Mouse (Mus musculus) heart, embryonic 12.5 days (tissue): ENCODE data around the gene Flrt3. TPM values are rescaled to one million over a fixed set of nuclear protein-coding genes. Genes with fewer than 3 reads are reported as not detected.

Source experiments
- ATAC-seq: fragments of 200-750 bp; cut with Nextera tagmentation; 2 replicates; pipeline ENCODE4 v1.8.0; 2017; ENCODE audit warnings: moderate TSS enrichment, moderate library complexity; ENCODE audit not compliant: insufficient number of reproducible peaks, low FRiP score
- H3K27ac ChIP-seq: fragments of 300-500 bp; sonication (generic); 2 replicates; pipeline ENCODE4 v1.5.1; 2016; ENCODE audit warnings: mild to moderate bottlenecking, moderate library complexity; ENCODE audit not compliant: poor library complexity, severe bottlenecking
- H3K27me3 ChIP-seq: fragments of 300-500 bp; sonication (generic); replicated peaks from 2 replicates; pipeline ENCODE4 v1.6.1; 2016; ENCODE audit warnings: mild to moderate bottlenecking, moderate library complexity
- H3K36me3 ChIP-seq: fragments of 300-500 bp; sonication (generic); 2 replicates; pipeline ENCODE4 v1.6.1; 2016; ENCODE audit warnings: mild to moderate bottlenecking, moderate library complexity
- H3K4me1 ChIP-seq: fragments of 300-500 bp; sonication (generic); replicated peaks from 2 replicates; pipeline ENCODE4 v1.6.1; 2016; ENCODE audit warnings: mild to moderate bottlenecking
- H3K4me2 ChIP-seq: fragments of 300-500 bp; sonication (generic); 2 replicates; pipeline ENCODE4 v1.6.1; 2016; ENCODE audit warnings: mild to moderate bottlenecking, moderate library complexity
- H3K4me3 ChIP-seq: fragments of 300-500 bp; sonication (generic); 2 replicates; pipeline ENCODE4 v1.5.1; 2016; ENCODE audit warnings: mild to moderate bottlenecking
- H3K9ac ChIP-seq: fragments of 300-500 bp; sonication (generic); 2 replicates; pipeline ENCODE4 v1.6.1; 2016; ENCODE audit warnings: mild to moderate bottlenecking, moderate library complexity
- H3K9me3 ChIP-seq: fragments of 300-500 bp; sonication (generic); replicated peaks from 2 replicates; pipeline ENCODE4 v1.6.1; 2016; ENCODE audit warnings: mild to moderate bottlenecking, moderate library complexity
- WGBS: fragments of 180-500 bp; shearing (Covaris S2); methylation state at CpG from one replicate; pipeline ENCODE4 v1.1.7; 2016; 5-methylcytosine and 5-hydroxymethylcytosine counted together
- polyA plus RNA-seq: library from polyadenylated mRNA; unstranded; fragments of >200 nt; fragmentation: Nextera tagmentation; extraction: Ambion mirVana; gene quantifications from 2 replicates; pipeline ENCODE4 v1.2.1, GENCODE M21; 2016

Gene Flrt3
- polyA plus RNA-seq: 37.1 and 40.3 TPM in 2 replicates

DNA sequence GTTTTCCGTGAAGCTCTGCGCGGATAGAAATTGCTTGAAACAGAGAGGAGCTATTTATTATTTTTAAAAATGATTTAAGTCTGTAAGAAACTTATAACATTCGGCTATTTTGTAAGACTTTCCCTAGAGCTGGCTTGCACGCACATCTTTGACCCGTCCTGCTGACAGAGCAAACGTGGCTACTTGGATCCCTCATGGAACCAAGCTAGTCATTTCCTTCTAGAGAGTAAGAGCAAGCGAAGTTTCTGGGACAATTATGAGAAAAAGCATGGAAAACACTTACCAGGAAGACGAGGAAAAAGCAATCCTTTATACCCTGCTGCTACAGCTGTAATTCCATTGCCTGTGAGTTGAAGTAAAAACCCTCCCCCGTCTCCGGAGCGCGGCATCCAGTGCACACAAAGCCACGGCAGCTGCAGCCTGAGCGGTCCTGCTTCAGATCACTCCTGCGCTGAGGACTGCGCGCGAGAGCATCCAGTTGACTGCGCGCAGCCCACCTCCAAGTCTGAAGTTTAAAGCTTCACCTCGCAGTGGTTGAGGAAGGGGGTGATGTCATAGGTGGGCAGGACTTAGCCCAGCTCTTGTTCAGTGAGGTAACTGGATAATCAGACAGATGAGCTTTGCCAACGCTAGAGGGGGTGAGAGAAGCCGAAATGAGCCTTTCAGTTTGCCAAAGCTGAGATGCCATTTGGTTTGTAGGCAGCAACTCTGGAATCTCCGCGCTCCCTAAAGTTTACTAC is at the start of gene Flrt3:
Gene Flrt3, minus strand, starts transcription at position 507 of the 740 bp plus-strand sequence.
- Histone ChIP-seq H3K9me3 (no peaks in the 10 kb centered on the region), H3K4me3 (peak within 1 kb of the TSS; percentile 67), H3K4me1 (peaks cover 11% of the 10 kb centered on the region), H3K27me3 (no peaks in the 10 kb centered on the region), H3K36me3 (no peaks in the 10 kb centered on the region), H3K27ac (peak within 1 kb of the TSS; percentile 73), H3K4me2 (peak within 1 kb of the TSS; percentile 59), H3K9ac (peak within 1 kb of the TSS; percentile 84)
- peak; percentile 97 for ATAC-seq
- WGBS: under 1% methylated on average over 26 of the region's 26 CpGs

DNA sequence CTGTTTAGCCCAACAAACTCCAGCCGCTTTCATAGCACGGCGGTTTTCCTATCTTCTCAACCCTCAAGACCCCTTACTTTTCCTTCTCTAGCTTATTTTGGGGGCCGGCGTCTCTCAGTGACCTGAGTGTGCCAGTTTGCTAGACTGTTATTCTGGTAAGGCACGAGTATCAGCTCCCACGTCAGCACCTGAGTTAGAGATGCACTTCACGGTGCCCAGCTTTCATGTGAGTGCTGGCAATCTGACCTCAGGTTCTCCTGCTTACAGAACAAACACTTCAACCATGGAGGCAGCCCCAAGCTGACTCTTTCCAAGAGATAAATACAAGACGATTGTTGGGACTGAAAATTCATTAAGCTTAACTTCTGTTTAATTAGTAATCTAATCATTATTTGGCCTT is 46.1 kb upstream of the Flrt3 start:
- 36% methylated on average over 9 of the region's 9 CpGs for WGBS
- Histone ChIP-seq H3K4me3 (no peak overlapping the region), H3K9ac (no peak overlapping the region), H3K27ac (no peak overlapping the region), H3K4me1 (no peaks in the 10 kb centered on the region; the same call in 1 of the 2 replicates), H3K36me3 (no peaks in the 10 kb centered on the region), H3K27me3 (no peaks in the 10 kb centered on the region), H3K9me3 (0 out of 2 replicates have a peak, but pooled peaks cover 3% of the 10 kb centered on the region), H3K4me2 (0 out of 2 replicates have a peak overlapping the region, but pooled peaks have one; percentile 24)
- no peak for ATAC-seq

- Histone ChIP-seq H3K27ac (no peak overlapping the region), H3K27me3 (no peaks in the 10 kb centered on the region), H3K9ac (no peak overlapping the region), H3K4me1 (no peaks in the 10 kb centered on the region; the same call in 1 of the 2 replicates), H3K36me3 (no peaks in the 10 kb centered on the region), H3K4me3 (no peak overlapping the region), H3K9me3 (0 out of 2 replicates have a peak, but pooled peaks cover 3% of the 10 kb centered on the region), H3K4me2 (no peak overlapping the region)
- WGBS: 73% methylated on average over 4 of the region's 4 CpGs
- no peak for ATAC-seq
Measured at GRCm38 (mm10) chr2:140715822-140716221, 44.6 kb upstream of the Flrt3 start.

DNA sequence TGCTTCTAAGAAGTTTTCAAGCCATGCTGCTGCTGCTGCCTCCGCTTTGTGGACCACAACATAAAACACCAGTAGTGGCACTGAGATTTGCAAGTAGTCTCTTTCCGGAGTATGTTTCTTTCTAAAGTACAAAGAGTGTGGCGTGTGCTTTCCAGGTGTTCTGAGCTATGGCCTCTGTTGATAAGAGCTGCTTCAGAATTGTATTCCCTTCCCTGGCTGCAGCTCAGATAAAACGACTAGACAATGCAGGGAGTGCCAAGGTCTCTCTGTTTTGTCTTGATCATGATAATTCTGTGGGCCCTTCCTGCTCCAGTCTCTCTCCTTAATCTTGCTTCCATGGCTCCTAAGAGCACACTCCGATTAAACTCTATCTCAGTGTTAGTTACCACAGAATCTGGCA is 36.3 kb upstream of the Flrt3 start:
- WGBS: 51% methylated on average over 5 of the region's 5 CpGs
- Histone ChIP-seq H3K27me3 (no peaks in the 10 kb centered on the region), H3K27ac (no peak overlapping the region), H3K4me3 (no peak overlapping the region), H3K4me1 (peaks cover 14% of the 10 kb centered on the region), H3K9me3 (no peaks in the 10 kb centered on the region), H3K4me2 (no peak overlapping the region), H3K9ac (no peak overlapping the region), H3K36me3 (no peaks in the 10 kb centered on the region)
- no peak for ATAC-seq

DNA sequence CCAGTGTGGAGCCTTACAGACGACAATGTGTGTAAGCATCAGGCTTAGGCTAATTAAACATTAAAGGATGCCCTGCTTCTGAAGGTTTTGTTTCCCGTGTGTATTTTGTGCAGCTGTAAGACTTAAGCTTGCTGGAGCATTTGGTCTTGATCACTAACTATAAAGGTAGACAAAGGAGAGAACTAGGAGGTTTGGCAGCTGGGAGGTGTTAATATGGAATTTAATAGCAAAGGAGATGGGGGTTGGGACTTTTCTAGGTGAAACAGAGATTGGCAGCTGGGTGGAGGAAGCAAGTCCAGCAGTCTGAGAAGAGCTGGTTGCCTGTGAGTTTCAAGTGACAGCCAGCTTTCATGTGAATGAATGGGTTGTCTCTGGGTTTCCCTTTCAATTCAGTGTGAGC is 34.0 kb upstream of the Flrt3 start:
- ATAC-seq: no peak
- Histone ChIP-seq H3K27ac (no peak overlapping the region), H3K4me3 (no peak overlapping the region), H3K9me3 (no peaks in the 10 kb centered on the region), H3K4me2 (no peak overlapping the region), H3K9ac (no peak overlapping the region), H3K36me3 (no peaks in the 10 kb centered on the region), H3K27me3 (no peaks in the 10 kb centered on the region), H3K4me1 (peaks cover 20% of the 10 kb centered on the region)
- WGBS: 38% methylated on average over 2 of the region's 2 CpGs

- peaks cover 21% of the 10 kb centered on the region for H3K4me1 ChIP-seq
- H3K4me2 ChIP-seq: no peak overlapping the region
- ATAC-seq: no peak
- H3K27ac ChIP-seq: no peak overlapping the region
- WGBS: 25% methylated on average over 3 of the region's 3 CpGs
- H3K4me3 ChIP-seq: no peak overlapping the region
- no peaks in the 10 kb centered on the region for H3K9me3 ChIP-seq
- no peaks in the 10 kb centered on the region for H3K36me3 ChIP-seq
- H3K27me3 ChIP-seq: no peaks in the 10 kb centered on the region
- H3K9ac ChIP-seq: no peak overlapping the region
Measured at GRCm38 (mm10) chr2:140704146-140704545, 32.9 kb upstream of the Flrt3 start.

- no peak overlapping the region for H3K9ac ChIP-seq
- no peaks in the 10 kb centered on the region for H3K27me3 ChIP-seq
- no peaks in the 10 kb centered on the region for H3K9me3 ChIP-seq
- H3K36me3 ChIP-seq: no peaks in the 10 kb centered on the region
- 60% methylated on average over 4 of the region's 4 CpGs for WGBS
- H3K27ac ChIP-seq: no peak overlapping the region
- no peak overlapping the region for H3K4me2 ChIP-seq
- peaks cover 24% of the 10 kb centered on the region for H3K4me1 ChIP-seq
- no peak overlapping the region for H3K4me3 ChIP-seq
- no peak for ATAC-seq
Measured at GRCm38 (mm10) chr2:140703377-140703776, 32.1 kb upstream of the Flrt3 start.

- WGBS: 59% methylated on average over 3 of the region's 3 CpGs
- no peak overlapping the region for H3K27ac ChIP-seq
- no peaks in the 10 kb centered on the region for H3K9me3 ChIP-seq
- no peak for ATAC-seq
- no peak overlapping the region for H3K4me3 ChIP-seq
- peaks cover 17% of the 10 kb centered on the region for H3K4me1 ChIP-seq
- H3K27me3 ChIP-seq: no peaks in the 10 kb centered on the region
- H3K9ac ChIP-seq: no peak overlapping the region
- H3K4me2 ChIP-seq: no peak overlapping the region
- H3K36me3 ChIP-seq: no peaks in the 10 kb centered on the region
Measured at GRCm38 (mm10) chr2:140698585-140698984, 27.3 kb upstream of the Flrt3 start.

DNA sequence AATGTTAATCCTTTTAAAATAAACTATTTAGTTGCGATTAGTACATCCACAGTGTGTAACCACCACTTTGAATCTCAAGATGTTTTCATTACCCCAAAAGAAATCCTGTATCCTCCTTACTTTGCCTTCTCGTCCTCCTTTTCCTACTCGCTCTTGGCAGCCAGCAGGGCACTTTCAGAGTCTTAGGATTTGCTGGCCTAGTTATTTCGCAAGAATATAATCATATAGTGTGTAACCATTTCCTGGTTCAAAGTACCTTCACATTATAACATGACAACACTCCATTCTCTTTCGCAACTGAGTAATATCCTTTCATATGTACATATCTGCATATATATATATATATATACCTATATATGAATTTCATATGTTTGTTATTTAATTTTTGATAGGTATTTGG is 22.6 kb upstream of the Flrt3 start:
- no peak overlapping the region for H3K4me3 ChIP-seq
- 87% methylated on average over 5 of the region's 5 CpGs for WGBS
- no peak overlapping the region for H3K4me2 ChIP-seq
- no peak overlapping the region for H3K9ac ChIP-seq
- 0 out of 2 replicates have a peak, but pooled peaks cover 6% of the 10 kb centered on the region for H3K4me1 ChIP-seq
- no peaks in the 10 kb centered on the region for H3K36me3 ChIP-seq
- no peaks in the 10 kb centered on the region for H3K27me3 ChIP-seq
- no peaks in the 10 kb centered on the region for H3K9me3 ChIP-seq
- H3K27ac ChIP-seq: no peak overlapping the region
- no peak for ATAC-seq

GRCm38 (mm10) chr2:140692461-140692860 is 21.2 kb upstream of the Flrt3 start:
- no peak overlapping the region for H3K4me2 ChIP-seq
- no peaks in the 10 kb centered on the region for H3K36me3 ChIP-seq
- H3K27ac ChIP-seq: no peak overlapping the region
- 0 out of 2 replicates have a peak, but pooled peaks cover 1% of the 10 kb centered on the region for H3K4me1 ChIP-seq
- no peak for ATAC-seq
- no peak overlapping the region for H3K9ac ChIP-seq
- H3K4me3 ChIP-seq: no peak overlapping the region
- no peaks in the 10 kb centered on the region for H3K9me3 ChIP-seq
- no peaks in the 10 kb centered on the region for H3K27me3 ChIP-seq
- 61% methylated on average over 4 of the region's 4 CpGs for WGBS

DNA sequence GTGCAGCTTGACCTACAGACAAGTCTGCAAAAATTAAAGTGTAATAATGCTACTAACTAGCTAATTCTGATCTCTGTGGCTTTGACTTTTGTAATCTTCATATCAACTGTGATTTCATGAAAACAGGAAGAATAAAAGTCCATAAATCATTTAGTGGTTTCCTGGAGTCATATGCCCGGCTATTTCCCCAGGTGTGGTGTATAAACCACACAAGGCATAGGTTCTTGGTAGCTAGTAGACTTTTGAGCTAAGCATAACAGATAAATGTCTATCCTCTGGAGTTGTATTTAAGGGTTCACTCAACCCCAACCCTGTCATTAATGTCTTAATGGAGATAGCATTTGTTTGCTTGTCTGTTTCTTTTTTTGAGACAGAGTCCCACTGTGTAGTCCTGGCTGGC is 20.1 kb upstream of the Flrt3 start:
- Histone ChIP-seq H3K27ac (no peak overlapping the region), H3K9me3 (no peaks in the 10 kb centered on the region), H3K4me2 (no peak overlapping the region), H3K4me3 (no peak overlapping the region), H3K4me1 (no peaks in the 10 kb centered on the region), H3K36me3 (no peaks in the 10 kb centered on the region), H3K9ac (no peak overlapping the region), H3K27me3 (no peaks in the 10 kb centered on the region)
- ATAC-seq: no peak
- 78% methylated on average over 1 of the region's 1 CpGs for WGBS

GRCm38 (mm10) chr2:140690906-140691305 is 19.6 kb upstream of the Flrt3 start:
- Histone ChIP-seq H3K4me3 (no peak overlapping the region), H3K27me3 (no peaks in the 10 kb centered on the region), H3K4me1 (no peaks in the 10 kb centered on the region), H3K9me3 (no peaks in the 10 kb centered on the region), H3K4me2 (no peak overlapping the region), H3K36me3 (no peaks in the 10 kb centered on the region), H3K27ac (no peak overlapping the region), H3K9ac (no peak overlapping the region)
- WGBS: 76% methylated on average over 2 of the region's 2 CpGs
- ATAC-seq: no peak
